Mouse (Mus musculus) bone marrow macrophage, adult 2 months (primary cell): Measurements from ENCODE around the gene Fbxl18. TPM values are rescaled to one million over a fixed set of nuclear protein-coding genes. Genes with fewer than 3 reads are reported as not detected.

Source experiments
- H3K27ac ChIP-seq: 2 replicates; pipeline ENCODE4 v1.5.1; 2012; ENCODE audit warnings: low read depth, low read length; ENCODE audit not compliant: insufficient read depth
- H3K4me1 ChIP-seq: 2 replicates; pipeline ENCODE4 v1.6.1; 2012; ENCODE audit warnings: low read length; ENCODE audit not compliant: control insufficient read depth, insufficient read depth
- H3K4me3 ChIP-seq: 2 replicates; pipeline ENCODE4 v1.5.1; 2012; ENCODE audit warnings: mild to moderate bottlenecking, low read length, moderate library complexity; ENCODE audit not compliant: insufficient read depth
- CTCF ChIP-seq: IDR thresholded peaks from 2 replicates; pipeline ENCODE4 v1.5.1; 2012; ENCODE audit warnings: low read depth, mild to moderate bottlenecking, low read length, moderate library complexity
- POLR2A ChIP-seq: IDR thresholded peaks from 2 replicates; pipeline ENCODE4 v1.6.1; 2012; ENCODE audit warnings: mild to moderate bottlenecking, low read depth, low read length, borderline replicate concordance
- polyA plus RNA-seq: library from polyadenylated mRNA; stranded (reverse); fragments of >200 nt; gene quantifications from 2 replicates; pipeline ENCODE4 v1.2.4, GENCODE M21; 2012; ENCODE audit not compliant: missing spikeins, insufficient read depth, insufficient read length

Fbxl18 gene
- polyA plus RNA-seq, 1 experiment, result 12.5 TPM

- no peak overlapping the region for H3K4me3 ChIP-seq
- no peak for TF ChIP-seq POLR2A
- no peak for TF ChIP-seq CTCF
- H3K27ac ChIP-seq, result no peak overlapping the region
- no peaks in the 10 kb centered on the region for H3K4me1 ChIP-seq
Measured at GRCm38 (mm10) chr5:142886181-142886580, 9.0 kb downstream of the Fbxl18 start.

DNA sequence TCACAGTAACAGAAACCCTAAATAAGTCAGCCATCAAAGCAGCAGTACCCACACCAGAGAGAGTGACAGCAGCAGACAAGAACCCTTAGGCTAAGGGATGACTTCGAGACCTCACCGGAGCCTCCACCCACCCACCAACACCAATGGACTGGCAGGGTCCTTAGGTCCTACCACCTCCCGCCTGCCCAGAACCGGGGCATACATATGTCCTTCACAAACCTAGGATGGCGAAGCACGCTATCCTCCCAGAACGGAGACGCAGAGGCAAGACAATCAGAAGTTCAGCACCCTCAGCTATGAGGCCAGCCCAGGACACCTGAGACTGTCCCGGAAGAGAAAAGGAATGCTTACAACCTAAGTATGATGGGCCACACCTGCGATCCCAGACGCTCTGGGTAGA lies 12.8 kb downstream of the Fbxl18 start:
- Histone ChIP-seq H3K4me3 (no peak overlapping the region), H3K27ac (no peak overlapping the region)

GRCm38 (mm10) chr5:142881936-142882335 lies 13.3 kb downstream of the Fbxl18 start:
- TF ChIP-seq POLR2A, result no peak
- Histone ChIP-seq H3K27ac (no peak overlapping the region), H3K4me1 (no peaks in the 10 kb centered on the region), H3K4me3 (no peak overlapping the region)

More for the DNA sequence above, 12.8 kb downstream of the Fbxl18 start:
- H3K4me1 ChIP-seq, result no peaks in the 10 kb centered on the region
- TF ChIP-seq POLR2A, result no peak
- TF ChIP-seq CTCF, result no peak

DNA sequence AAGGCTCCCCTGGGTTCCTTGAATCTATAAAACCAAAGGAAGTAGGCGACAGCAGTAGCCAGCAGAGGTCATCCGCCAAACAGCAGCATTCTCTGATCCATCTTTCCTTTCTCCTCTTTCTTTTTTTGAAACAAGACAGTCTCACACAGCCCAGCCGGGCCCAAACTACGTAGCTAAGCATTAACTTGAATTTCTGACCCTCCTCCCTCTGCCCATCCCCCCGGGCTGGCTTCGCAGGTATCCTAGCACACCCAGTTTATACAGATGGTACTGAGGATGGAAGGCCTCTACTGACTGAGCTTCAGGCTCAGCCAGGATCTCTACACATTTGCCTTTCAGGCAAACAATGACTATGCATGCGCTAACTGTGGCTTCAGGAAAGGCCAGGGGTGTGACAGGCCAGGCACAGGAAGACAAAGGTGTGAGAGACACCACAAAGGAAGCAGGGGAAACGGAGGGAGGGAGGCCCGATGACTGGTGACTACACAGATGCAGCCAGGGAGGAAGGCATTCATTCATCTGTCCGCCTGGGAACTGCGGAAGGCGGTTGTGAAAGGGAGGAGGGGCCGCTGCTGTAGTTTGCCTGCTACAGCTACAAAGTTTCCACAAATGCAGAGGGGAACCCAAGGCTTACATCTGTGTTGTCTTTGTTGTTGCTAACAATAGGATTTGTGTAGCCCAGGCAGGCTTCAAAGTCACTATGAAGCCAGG lies 14.3 kb downstream of the Fbxl18 start:
- Histone ChIP-seq H3K4me1 (no peaks in the 10 kb centered on the region), H3K4me3 (no peak overlapping the region), H3K27ac (no peak overlapping the region)
- TF ChIP-seq CTCF, result no peak
- no peak for TF ChIP-seq POLR2A

GRCm38 (mm10) chr5:142880246-142880645 lies 15.0 kb downstream of the Fbxl18 start:
- Histone ChIP-seq H3K27ac (no peak overlapping the region), H3K4me3 (no peak overlapping the region), H3K4me1 (no peaks in the 10 kb centered on the region)
- no peak for TF ChIP-seq POLR2A
- no peak for TF ChIP-seq CTCF

- no peaks in the 10 kb centered on the region for H3K4me1 ChIP-seq
- no peak overlapping the region for H3K4me3 ChIP-seq
- TF ChIP-seq POLR2A, result no peak
- peak; percentile 78 for TF ChIP-seq CTCF
- no peak overlapping the region for H3K27ac ChIP-seq
Measured at GRCm38 (mm10) chr5:142879318-142880175, 15.7 kb downstream of the Fbxl18 start.

DNA sequence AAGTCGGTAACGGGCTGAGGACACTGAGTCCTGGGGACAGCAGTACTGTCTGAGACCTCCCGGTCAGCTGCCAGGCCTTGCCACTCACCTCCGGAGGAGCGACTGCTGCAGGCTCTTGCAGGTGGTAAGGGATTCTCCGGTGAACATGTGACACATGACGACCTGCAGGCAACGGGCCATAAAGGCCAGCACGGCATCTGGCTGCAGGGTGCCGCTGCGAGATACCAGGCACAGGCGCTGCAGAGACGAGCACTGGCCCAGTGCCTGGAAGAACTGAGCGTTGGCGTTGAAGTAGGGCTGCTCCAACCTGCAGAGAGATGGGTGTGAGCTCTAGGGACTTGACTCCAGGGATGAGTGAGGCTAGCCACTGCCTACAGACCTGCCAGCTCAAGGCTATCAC lies 16.7 kb downstream of the Fbxl18 start:
- TF ChIP-seq CTCF (no peak), POLR2A (no peak)
- Histone ChIP-seq H3K4me3 (no peak overlapping the region), H3K4me1 (no peaks in the 10 kb centered on the region), H3K27ac (no peak overlapping the region)

- no peaks in the 10 kb centered on the region for H3K4me1 ChIP-seq
- no peak for TF ChIP-seq POLR2A
- TF ChIP-seq CTCF, result peak; percentile 81
- H3K4me3 ChIP-seq, result no peak overlapping the region
- H3K27ac ChIP-seq, result no peak overlapping the region
Measured at GRCm38 (mm10) chr5:142877337-142878280, 17.6 kb downstream of the Fbxl18 start.

DNA sequence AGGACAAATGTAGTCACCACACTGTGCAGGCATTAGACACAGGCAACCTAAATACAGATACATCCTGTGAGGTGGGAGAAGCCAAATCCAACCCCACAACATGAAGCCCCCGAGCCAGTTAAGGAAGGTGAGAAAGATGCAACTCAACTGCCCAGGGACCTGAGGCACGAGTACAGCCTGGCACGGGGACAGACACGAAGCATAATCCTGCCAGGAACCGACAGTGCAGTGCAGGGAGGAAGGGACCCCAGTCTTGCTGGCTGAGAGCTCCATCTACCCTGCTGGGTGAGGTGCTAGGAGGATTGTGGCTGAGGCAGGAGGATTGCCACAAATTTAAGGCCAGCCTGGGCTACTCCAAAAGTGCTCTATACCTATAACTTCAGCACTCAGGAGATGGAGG lies 18.3 kb downstream of the Fbxl18 start:
- no peak for TF ChIP-seq POLR2A
- TF ChIP-seq CTCF, result no peak
- H3K4me3 ChIP-seq, result no peak overlapping the region
- no peak overlapping the region for H3K27ac ChIP-seq
- H3K4me1 ChIP-seq, result no peaks in the 10 kb centered on the region

DNA sequence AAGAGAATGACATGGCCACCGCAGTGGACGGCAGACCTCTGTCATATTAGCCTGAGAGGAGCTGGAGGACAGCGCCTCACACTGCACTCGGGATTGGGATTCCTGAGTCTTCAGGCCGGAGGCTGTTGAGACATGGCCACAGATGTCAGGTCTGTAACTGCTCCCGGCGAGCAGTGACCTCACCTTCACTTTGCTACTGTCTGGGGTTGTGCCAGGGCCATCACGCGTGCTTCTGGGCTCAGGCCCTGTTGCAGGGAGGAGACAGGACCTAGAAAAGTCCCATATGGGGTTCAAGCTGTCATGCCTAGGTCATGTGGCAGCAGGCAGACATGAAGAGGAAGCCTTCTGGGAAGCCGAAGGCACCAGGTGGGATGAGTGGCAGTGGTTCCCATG lies 19.7 kb downstream of the Fbxl18 start:
- Histone ChIP-seq H3K4me3 (no peak overlapping the region), H3K27ac (no peak overlapping the region), H3K4me1 (no peaks in the 10 kb centered on the region)
- TF ChIP-seq POLR2A (no peak), CTCF (no peak)
